Mouse (Mus musculus): Measurements from ENCODE around the gene St7. TPM values are rescaled to one million over a fixed set of nuclear protein-coding genes. Genes with fewer than 3 reads are reported as not detected.

Gene St7
- polyA plus RNA-seq, 3 experiments from 2014 or later = 2.1 to 4.8 (median 3.9) TPM

DNA sequence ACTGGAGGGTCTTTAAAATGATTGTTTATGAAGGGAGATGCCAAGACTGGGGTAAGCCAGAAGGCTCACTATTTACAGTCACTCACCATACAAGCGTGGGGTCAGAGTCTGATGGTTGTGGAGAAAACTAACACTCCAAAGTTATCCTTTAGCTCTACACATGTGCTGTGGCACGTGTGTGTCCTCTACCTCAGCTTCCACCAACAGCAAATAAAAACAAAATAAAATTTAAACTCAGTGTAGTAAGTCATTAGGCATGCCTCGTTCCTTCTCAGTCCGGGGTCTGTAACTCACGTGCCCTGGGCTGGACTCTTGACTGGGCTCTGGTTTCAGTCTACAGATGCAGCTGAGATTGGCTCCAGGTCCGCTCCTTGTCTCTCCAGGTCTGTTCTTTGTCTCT is 27.3 kb downstream of the St7 start:
- ATAC-seq = no peak

- no peak for ATAC-seq
Measured at GRCm38 (mm10) chr6:17721706-17722105, 29.0 kb downstream of the St7 start.

DNA sequence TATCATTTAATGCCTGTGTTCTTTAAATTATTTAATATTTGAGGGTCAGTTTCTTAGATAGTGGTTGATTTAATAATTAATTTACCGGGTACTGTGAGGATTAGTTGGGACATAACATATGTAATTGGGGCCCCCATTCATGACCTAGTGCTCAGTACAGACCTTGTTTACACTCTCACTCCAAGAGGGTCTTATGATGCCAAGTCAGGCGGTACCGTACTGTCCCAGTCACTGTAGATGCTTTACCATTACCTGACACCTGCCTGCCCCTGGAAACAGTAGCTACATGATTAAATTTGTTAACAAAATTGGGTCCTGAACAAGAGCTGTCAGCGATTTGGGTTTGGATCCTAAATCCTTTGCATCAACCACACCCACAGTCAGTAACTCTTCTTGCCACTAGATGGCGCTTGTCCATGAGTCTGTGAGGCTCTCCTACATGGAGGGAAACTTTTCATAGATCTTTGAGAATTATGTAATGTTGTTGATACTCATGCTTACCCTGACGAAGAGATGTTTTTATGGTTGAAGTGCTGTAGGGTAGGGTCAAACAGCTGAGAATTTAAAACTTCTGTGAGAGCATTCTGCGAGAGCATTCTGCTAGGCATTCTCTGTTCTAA is 33.2 kb downstream of the St7 start:
- ATAC-seq = peak; percentile 88

GRCm38 (mm10) chr6:17727241-17727640 is 34.5 kb downstream of the St7 start:
- no peak for ATAC-seq

GRCm38 (mm10) chr6:17727891-17728790 is 35.4 kb downstream of the St7 start:
- no peak for ATAC-seq

GRCm38 (mm10) chr6:17730122-17730521 is 37.4 kb downstream of the St7 start:
- no peak for ATAC-seq

GRCm38 (mm10) chr6:17731694-17732093 is 39.0 kb downstream of the St7 start:
- ATAC-seq = peak; percentile 62

- no peak for ATAC-seq
Measured at GRCm38 (mm10) chr6:17733951-17734411, 41.2 kb downstream of the St7 start.

- peak; percentile 81 for ATAC-seq
Measured at GRCm38 (mm10) chr6:17737262-17737948, 44.7 kb downstream of the St7 start.

DNA sequence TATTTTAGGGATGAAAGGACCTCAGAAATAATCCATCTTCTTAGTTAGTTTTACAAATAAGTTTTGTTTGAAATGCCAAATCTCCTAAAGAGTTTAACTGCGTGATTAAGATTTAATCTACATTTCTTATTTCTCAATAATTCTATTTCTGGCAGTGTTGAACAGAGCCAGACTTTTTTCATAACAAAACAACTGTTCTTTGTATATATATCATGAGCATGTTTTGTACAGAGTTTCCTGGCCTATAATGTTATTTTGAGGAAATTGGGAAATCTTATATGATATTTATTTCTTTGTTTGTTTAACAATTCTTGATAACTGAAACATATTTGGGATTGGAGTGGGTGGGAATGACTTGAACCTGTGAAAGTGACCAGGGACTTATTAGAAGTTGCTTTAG is 47.4 kb downstream of the St7 start:
- ATAC-seq = no peak

- no peak for ATAC-seq
Measured at GRCm38 (mm10) chr6:17741639-17742038, 48.9 kb downstream of the St7 start.

DNA sequence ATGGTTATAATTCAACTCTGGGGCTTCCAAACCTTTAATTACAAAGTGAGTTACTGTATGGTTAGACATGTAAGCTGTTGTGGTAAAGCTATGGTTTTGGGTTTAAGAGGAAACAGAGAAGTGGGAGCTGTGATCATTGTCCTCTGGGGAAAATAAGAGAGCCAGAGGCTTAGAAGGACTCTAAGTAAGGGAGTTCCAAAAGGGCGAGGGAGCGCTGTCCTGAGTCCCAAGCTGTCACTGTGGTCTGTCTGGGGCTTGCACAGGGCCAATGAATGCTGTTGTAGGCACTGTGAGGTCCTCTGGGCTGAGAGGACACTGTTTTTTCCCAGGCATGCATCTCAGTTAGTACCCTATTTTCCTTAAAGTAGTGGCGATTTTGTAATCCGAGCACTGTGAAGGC is 49.5 kb downstream of the St7 start:
- no peak for ATAC-seq

GRCm38 (mm10) chr6:17743325-17743724 is 50.6 kb downstream of the St7 start:
- ATAC-seq = peak; percentile 38

GRCm38 (mm10) chr6:17747724-17748123 is 55.0 kb downstream of the St7 start:
- ATAC-seq = no peak

GRCm38 (mm10) chr6:17748866-17749582 is 56.3 kb downstream of the St7 start:
- ATAC-seq = peak; percentile 97

- ATAC-seq = no peak
Measured at GRCm38 (mm10) chr6:17749596-17749995, 56.9 kb downstream of the St7 start.

DNA sequence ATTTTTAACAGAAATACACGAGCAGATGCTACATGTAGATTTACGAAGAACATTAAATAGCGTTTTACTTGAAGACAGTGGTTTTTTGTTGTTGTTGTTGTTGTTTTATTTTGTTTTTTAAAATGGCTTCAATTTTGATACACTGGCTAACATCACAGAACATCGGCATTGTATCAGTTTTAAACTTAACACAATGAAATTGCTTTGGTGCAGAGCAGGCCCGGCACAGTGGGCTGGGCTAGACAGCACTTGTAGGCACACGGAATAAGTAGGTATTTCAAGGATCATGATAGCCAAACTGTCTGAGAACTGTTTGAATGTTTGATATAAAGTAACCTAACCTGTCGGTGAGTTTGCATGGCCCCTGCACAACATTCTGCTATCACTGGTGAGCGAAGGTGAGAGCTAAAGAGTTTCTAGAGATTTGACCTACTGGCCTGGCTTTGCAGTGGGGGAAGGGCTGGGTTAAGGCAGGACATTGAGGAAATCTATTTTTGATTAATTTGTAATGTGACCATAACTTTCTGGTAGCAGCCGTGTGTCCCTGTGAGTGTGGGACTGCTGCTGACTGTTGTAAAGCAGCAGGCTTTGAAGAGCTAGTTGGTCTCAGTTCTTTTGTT is 57.4 kb downstream of the St7 start:
- no peak for ATAC-seq

GRCm38 (mm10) chr6:17750957-17751356 is 58.2 kb downstream of the St7 start:
- ATAC-seq = no peak

DNA sequence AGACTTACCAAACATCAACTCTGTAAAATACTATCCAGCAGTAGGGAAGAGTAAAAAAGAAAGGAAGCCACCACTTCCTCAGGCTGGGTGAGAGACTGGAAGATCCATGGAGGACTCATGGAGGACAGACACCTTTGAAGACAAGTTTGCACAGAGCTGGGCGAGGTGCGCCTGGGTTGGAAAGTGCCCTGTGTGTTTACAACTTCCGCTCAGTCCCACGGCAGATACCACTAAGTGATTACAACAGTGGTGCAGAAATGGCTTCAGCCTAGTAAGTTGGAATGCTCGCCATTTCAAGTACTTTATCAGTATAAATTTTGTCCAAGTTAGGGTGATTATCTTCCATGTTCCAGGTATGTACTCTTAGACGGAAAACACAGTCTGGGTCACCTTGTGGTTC is 63.2 kb downstream of the St7 start:
- ATAC-seq = no peak

- no peak for ATAC-seq
Measured at GRCm38 (mm10) chr6:17758568-17758967, 65.8 kb downstream of the St7 start.

DNA sequence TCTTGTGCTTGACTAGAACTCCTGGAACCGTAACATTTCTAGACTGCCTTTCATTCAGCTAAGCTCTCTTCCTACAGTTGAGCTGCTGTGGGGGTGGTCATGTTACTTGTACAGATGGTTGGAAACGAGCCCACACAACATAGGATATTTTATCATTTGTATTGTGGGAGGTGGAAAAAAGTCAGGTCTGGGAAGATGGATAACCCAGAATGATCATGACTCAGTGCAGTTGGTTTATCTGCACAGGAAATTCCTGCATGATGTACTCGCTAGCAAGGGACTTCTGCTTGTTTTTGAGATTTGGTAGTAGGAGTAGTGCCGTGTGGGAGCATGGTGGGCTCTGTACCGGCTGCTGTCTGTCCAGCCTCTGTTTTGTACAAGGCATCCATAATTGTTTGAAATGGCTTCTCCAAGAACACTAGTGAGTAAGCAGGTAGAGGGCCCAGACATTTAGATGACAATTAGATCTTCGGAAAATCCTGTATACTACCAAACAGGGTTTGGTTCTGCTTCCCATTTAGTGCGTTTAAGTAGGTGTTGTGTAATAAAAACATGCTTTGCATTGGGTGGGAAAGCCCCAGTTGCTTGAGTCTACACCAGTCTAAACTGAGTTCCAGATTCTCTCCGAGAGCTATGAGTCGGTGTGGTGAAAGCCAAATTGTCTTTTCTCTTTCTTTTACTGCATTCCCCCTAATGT is 71.4 kb downstream of the St7 start:
- no peak for ATAC-seq

GRCm38 (mm10) chr6:17764660-17764998 is 71.9 kb downstream of the St7 start:
- ATAC-seq = no peak

Measured in inflammation-experienced regulatory T-cells, adult 6 months (primary cell).